Mouse (Mus musculus) testis, adult 2 months (tissue): ENCODE data around the gene Timeless. TPM values are rescaled to one million over a fixed set of nuclear protein-coding genes. Genes with fewer than 3 reads are reported as not detected.
"Not testable (repeated sequence)": the region's sequence is repeated elsewhere in the genome, so short reads cannot be mapped to it uniquely, and the experiment has no call there.

ENCODE experiments used
- H3K27ac ChIP-seq: fragments of 200-500 bp; 2 replicates; pipeline ENCODE4 v1.5.1; 2012; ENCODE audit warnings: low read depth, low read length; ENCODE audit not compliant: control insufficient read depth, insufficient read depth
- H3K27me3 ChIP-seq: fragments of 200-500 bp; 2 replicates; pipeline ENCODE4 v1.6.1; 2012; ENCODE audit warnings: mild to moderate bottlenecking, low read length, moderate library complexity; ENCODE audit not compliant: control insufficient read depth, insufficient read depth
- H3K36me3 ChIP-seq: fragments of 200-500 bp; 2 replicates; pipeline ENCODE4 v1.6.1; 2012; ENCODE audit warnings: mild to moderate bottlenecking, low read length; ENCODE audit not compliant: control insufficient read depth, insufficient read depth
- H3K4me1 ChIP-seq: fragments of 200-500 bp; 2 replicates; pipeline ENCODE4 v1.6.1; 2012; ENCODE audit warnings: low read length; ENCODE audit not compliant: control insufficient read depth, insufficient read depth
- H3K4me3 ChIP-seq: fragments of 200-500 bp; 2 replicates; pipeline ENCODE4 v1.5.1; 2012; ENCODE audit warnings: low read depth, mild to moderate bottlenecking, low read length, moderate library complexity, mixed read lengths; ENCODE audit not compliant: control insufficient read depth
- CTCF ChIP-seq: fragments of 200-500 bp; IDR thresholded peaks from 2 replicates; pipeline ENCODE4 v1.5.1; 2012; ENCODE audit warnings: low read depth, mild to moderate bottlenecking, inconsistent platforms, low read length, moderate library complexity; ENCODE audit not compliant: control insufficient read depth, insufficient read depth, insufficient replicate concordance
- POLR2A ChIP-seq: fragments of 200-500 bp; IDR thresholded peaks from 2 replicates; pipeline ENCODE4 v1.6.1; 2012; ENCODE audit warnings: low read depth, mild to moderate bottlenecking, inconsistent platforms, low read length, moderate library complexity; ENCODE audit not compliant: control insufficient read depth
- polyA plus RNA-seq: library from polyadenylated mRNA; depleted of rRNA; stranded (reverse); fragments of >200 nt; gene quantifications from 2 replicates; pipeline ENCODE4 v1.2.3, GENCODE M21; 2012

Gene Timeless
- polyA plus RNA-seq, 1 experiment: 4.4 TPM

DNA sequence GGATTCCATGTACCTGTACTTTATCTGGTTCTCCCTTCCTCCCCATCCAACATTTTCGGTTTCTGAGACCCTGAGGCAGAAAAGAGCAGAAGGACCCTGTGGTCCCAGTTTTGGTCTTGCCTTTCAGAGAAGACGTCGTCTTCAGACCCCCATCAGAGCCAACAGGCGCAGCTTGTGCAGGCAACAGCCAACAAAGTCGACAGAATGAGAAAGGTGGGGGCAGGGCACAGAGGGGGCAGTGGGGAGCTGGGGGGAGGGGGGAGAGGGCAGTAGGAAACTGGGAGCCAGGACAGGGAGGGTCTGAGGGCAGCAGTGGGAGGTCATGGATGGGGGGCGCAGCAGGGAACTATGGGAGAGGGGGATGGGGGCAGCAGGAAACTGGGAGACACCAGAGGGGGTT lies 46.3 kb downstream of the Timeless start:
- Histone ChIP-seq H3K27ac (no peak overlapping the region), H3K4me1 (no peaks in the 10 kb centered on the region), H3K27me3 (no peaks in the 10 kb centered on the region), H3K36me3 (no peaks in the 10 kb centered on the region), H3K4me3 (no peak overlapping the region)
- TF ChIP-seq POLR2A: no peak
- no peak for TF ChIP-seq CTCF

DNA sequence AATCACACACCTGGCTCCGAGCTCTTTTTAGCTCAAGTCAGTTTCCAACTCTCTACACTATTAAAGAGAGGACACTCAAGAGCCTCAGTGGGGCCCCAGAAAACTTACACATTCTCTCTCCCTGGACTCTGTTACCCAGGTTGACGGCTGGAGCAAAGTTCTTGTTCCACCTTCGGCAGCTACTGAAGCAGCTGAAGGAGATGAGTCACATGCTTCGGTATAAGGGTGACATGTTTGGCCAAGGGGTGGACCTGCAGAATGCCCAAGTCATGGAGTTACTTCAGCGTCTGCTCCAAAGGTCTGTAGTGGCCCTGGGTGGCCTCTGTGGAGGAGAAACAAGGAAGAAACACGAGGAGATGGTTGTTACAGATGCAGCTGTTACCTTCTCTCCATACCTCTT lies 49.1 kb downstream of the Timeless start:
- Histone ChIP-seq H3K4me3 (no peak overlapping the region), H3K36me3 (no peaks in the 10 kb centered on the region), H3K27ac (no peak overlapping the region), H3K27me3 (no peaks in the 10 kb centered on the region), H3K4me1 (no peaks in the 10 kb centered on the region)
- TF ChIP-seq CTCF: no peak

DNA sequence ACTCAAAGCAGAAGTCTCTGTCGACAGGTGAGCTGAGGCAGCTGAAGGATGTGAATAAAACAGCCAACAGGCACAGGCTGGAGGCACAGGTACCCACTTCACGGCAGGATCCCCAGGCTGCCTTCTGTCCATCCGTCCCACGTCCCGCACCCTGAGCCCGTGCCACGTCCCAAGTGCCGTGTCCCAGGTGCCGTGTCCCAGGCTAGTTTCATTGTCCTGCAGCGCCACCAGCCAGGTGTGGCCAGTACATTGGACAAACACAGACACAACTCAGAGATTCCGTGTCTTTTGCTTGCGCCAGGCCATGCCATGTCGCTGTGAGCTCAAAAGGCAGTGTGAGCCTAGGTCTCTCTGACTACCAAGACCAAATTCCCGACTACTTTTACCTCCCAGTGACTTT lies 49.8 kb downstream of the Timeless start:
- H3K4me3 ChIP-seq: no peak overlapping the region
- H3K27ac ChIP-seq: no peak overlapping the region
- no peaks in the 10 kb centered on the region for H3K36me3 ChIP-seq
- H3K4me1 ChIP-seq: no peaks in the 10 kb centered on the region
- no peaks in the 10 kb centered on the region for H3K27me3 ChIP-seq
- TF ChIP-seq POLR2A: no peak
- no peak for TF ChIP-seq CTCF

DNA sequence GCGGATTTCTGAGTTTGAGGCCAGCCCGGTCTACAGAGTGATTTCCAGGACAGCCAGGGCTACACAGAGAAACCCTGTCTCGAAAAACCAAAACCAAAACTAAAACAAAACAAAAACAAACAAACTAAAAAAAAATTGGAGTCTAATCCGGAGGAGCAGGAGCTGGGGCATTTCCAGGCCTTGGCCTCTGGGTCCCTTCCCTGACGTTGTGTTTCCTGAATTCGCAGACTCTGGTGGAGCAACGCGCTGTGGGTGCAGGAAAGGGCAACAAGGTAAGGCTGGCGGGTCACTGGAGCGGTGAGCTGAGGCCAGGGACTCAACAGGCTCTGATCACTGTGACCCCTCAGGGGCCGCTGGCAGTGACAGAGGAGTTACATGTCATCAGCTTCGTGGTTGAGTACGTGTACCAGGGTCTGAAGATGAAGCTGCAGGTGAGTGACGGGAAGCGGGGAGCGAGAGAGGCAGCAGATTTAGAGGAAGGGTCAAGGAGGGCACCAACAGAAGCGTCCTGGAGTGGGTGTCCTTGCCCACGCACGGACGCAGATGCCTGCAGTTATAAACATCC lies 51.1 kb downstream of the Timeless start:
- H3K36me3 ChIP-seq: no peaks in the 10 kb centered on the region
- H3K27me3 ChIP-seq: no peaks in the 10 kb centered on the region
- no peaks in the 10 kb centered on the region for H3K4me1 ChIP-seq
- TF ChIP-seq POLR2A (no peak), CTCF (no peak)
- no peak overlapping the region for H3K4me3 ChIP-seq
- H3K27ac ChIP-seq: no peak overlapping the region

GRCm38 (mm10) chr10:128283604-128284579 lies 52.0 kb downstream of the Timeless start:
- Histone ChIP-seq H3K4me1 (no peaks in the 10 kb centered on the region), H3K4me3 (no peak overlapping the region), H3K27me3 (no peaks in the 10 kb centered on the region), H3K27ac (no peak overlapping the region), H3K36me3 (no peaks in the 10 kb centered on the region)
- no peak for TF ChIP-seq POLR2A
- peak; percentile 49; the same call in 1 of the 2 replicates for TF ChIP-seq CTCF

GRCm38 (mm10) chr10:128290594-128290993 lies 58.7 kb downstream of the Timeless start:
- H3K27me3 ChIP-seq, H3K27ac ChIP-seq, H3K4me3 ChIP-seq, H3K36me3 ChIP-seq, H3K4me1 ChIP-seq: not testable (repeated sequence)

- TF ChIP-seq POLR2A: no peak
- TF ChIP-seq CTCF: no peak
- no peak overlapping the region for H3K4me3 ChIP-seq
- no peaks in the 10 kb centered on the region for H3K36me3 ChIP-seq
- peaks cover 4% of the 10 kb centered on the region; the same call in 1 of the 2 replicates for H3K4me1 ChIP-seq
- no peak overlapping the region for H3K27ac ChIP-seq
- H3K27me3 ChIP-seq: no peaks in the 10 kb centered on the region
Observed at GRCm38 (mm10) chr10:128296370-128297090, 64.7 kb downstream of the Timeless start.
